Mouse (Mus musculus) hindbrain, embryonic 15.5 days (tissue): ENCODE measurements at regions not wholly inside any gene's neighbourhood (a gene's known extent, or its start where the extent isn't known, plus 50 kb on each side); places are given as distances from the start of the nearest gene placed in this dataset.

Experiments used
- ATAC-seq: fragments of 200-750 bp; cut with Nextera tagmentation; 2 replicates; pipeline ENCODE4 v1.8.0; 2017; ENCODE audit warnings: low read depth, moderate number of reproducible peaks, moderate TSS enrichment; ENCODE audit not compliant: low FRiP score
- H3K27ac ChIP-seq: fragments of 300-500 bp; sonication (generic); replicated peaks from 2 replicates; pipeline ENCODE4 v1.5.1; 2015; ENCODE audit warnings: mild to moderate bottlenecking, inconsistent platforms
- H3K27me3 ChIP-seq: fragments of 300-500 bp; sonication (generic); 2 replicates; pipeline ENCODE4 v1.6.1; 2015; ENCODE audit warnings: control low read depth, inconsistent platforms
- H3K36me3 ChIP-seq: fragments of 300-500 bp; sonication (generic); 2 replicates; pipeline ENCODE4 v1.6.1; 2015; ENCODE audit warnings: control low read depth, inconsistent platforms
- H3K4me1 ChIP-seq: fragments of 300-500 bp; sonication (generic); replicated peaks from 2 replicates; pipeline ENCODE4 v1.6.1; 2015; ENCODE audit warnings: control low read depth, inconsistent platforms
- H3K4me2 ChIP-seq: fragments of 300-500 bp; sonication (generic); 2 replicates; pipeline ENCODE4 v1.6.1; 2015; ENCODE audit warnings: moderate library complexity, mild to moderate bottlenecking, inconsistent platforms
- H3K4me3 ChIP-seq: fragments of 300-500 bp; sonication (generic); 2 replicates; pipeline ENCODE4 v1.5.1; 2015; ENCODE audit warnings: mild to moderate bottlenecking, inconsistent platforms
- H3K9ac ChIP-seq: fragments of 300-500 bp; sonication (generic); 2 replicates; pipeline ENCODE4 v1.6.1; 2015; ENCODE audit warnings: inconsistent platforms
- H3K9me3 ChIP-seq: fragments of 300-500 bp; sonication (generic); 2 replicates; pipeline ENCODE4 v1.6.1; 2016; ENCODE audit warnings: control low read depth, inconsistent platforms
- WGBS: fragments of 180-500 bp; shearing (Covaris S2); methylation state at CpG from one replicate; pipeline ENCODE4 v1.1.7; 2015; 5-methylcytosine and 5-hydroxymethylcytosine counted together

GRCm38 (mm10) chr16:25059504-25059992 is 227.1 kb upstream of the Tprg start:
- no peak for ATAC-seq
- Histone ChIP-seq H3K4me2 (peak overlapping the region; percentile 82), H3K36me3 (no peaks in the 10 kb centered on the region), H3K9me3 (no peaks in the 10 kb centered on the region), H3K27me3 (peaks cover 20% of the 10 kb centered on the region), H3K4me1 (peaks cover 20% of the 10 kb centered on the region), H3K9ac (peak overlapping the region; percentile 67), H3K27ac (peak overlapping the region; percentile 94), H3K4me3 (peak overlapping the region; percentile 56)
- 1% methylated on average over 12 of the region's 12 CpGs for WGBS

GRCm38 (mm10) chr16:25060266-25060665 is 226.4 kb upstream of the Tprg start:
- Histone ChIP-seq H3K4me2 (no peak overlapping the region; the same call in 1 of the 2 replicates), H3K27me3 (peaks cover 22% of the 10 kb centered on the region), H3K9me3 (no peaks in the 10 kb centered on the region), H3K9ac (no peak overlapping the region), H3K4me1 (peaks cover 20% of the 10 kb centered on the region), H3K36me3 (no peaks in the 10 kb centered on the region), H3K4me3 (no peak overlapping the region), H3K27ac (peak overlapping the region; percentile 94)
- WGBS: 79% methylated on average over 8 of the region's 8 CpGs
- no peak for ATAC-seq

- Histone ChIP-seq H3K9me3 (no peaks in the 10 kb centered on the region), H3K36me3 (no peaks in the 10 kb centered on the region), H3K9ac (no peak overlapping the region), H3K4me2 (no peak overlapping the region), H3K4me3 (no peak overlapping the region), H3K27me3 (peaks cover 30% of the 10 kb centered on the region), H3K27ac (no peak overlapping the region), H3K4me1 (peaks cover 20% of the 10 kb centered on the region)
- WGBS: 77% methylated on average over 4 of the region's 4 CpGs
- no peak for ATAC-seq
These were observed 225.0 kb upstream of the Tprg start for GRCm38 (mm10) chr16:25061631-25062030.

GRCm38 (mm10) chr16:25063981-25064380 is 222.6 kb upstream of the Tprg start:
- Histone ChIP-seq H3K4me1 (peaks cover 11% of the 10 kb centered on the region), H3K27me3 (peaks cover 27% of the 10 kb centered on the region), H3K4me2 (no peak overlapping the region), H3K4me3 (no peak overlapping the region), H3K9ac (no peak overlapping the region), H3K27ac (no peak overlapping the region), H3K9me3 (no peaks in the 10 kb centered on the region), H3K36me3 (no peaks in the 10 kb centered on the region)
- no peak for ATAC-seq

- Histone ChIP-seq H3K27me3 (peaks cover 27% of the 10 kb centered on the region), H3K9me3 (no peaks in the 10 kb centered on the region), H3K36me3 (no peaks in the 10 kb centered on the region), H3K4me3 (no peak overlapping the region), H3K9ac (no peak overlapping the region), H3K4me1 (peaks cover 8% of the 10 kb centered on the region), H3K4me2 (no peak overlapping the region), H3K27ac (no peak overlapping the region)
- 18% methylated on average over 4 of the region's 4 CpGs for WGBS
- ATAC-seq: peak; percentile 63; the same call in 1 of the 2 replicates
These were observed 222.1 kb upstream of the Tprg start for GRCm38 (mm10) chr16:25064538-25064937.

- WGBS: 77% methylated on average over 7 of the region's 7 CpGs
These were observed 219.8 kb upstream of the Tprg start for GRCm38 (mm10) chr16:25066822-25067221.

GRCm38 (mm10) chr16:25067276-25068249 is 219.1 kb upstream of the Tprg start:
- H3K4me3 ChIP-seq: no peak overlapping the region
- H3K27me3 ChIP-seq: peaks cover 24% of the 10 kb centered on the region
- ATAC-seq: no peak
- no peaks in the 10 kb centered on the region for H3K36me3 ChIP-seq
- no peak overlapping the region for H3K27ac ChIP-seq
- no peak overlapping the region for H3K4me2 ChIP-seq
- no peaks in the 10 kb centered on the region for H3K9me3 ChIP-seq
- H3K4me1 ChIP-seq: no peaks in the 10 kb centered on the region
- WGBS: 51% methylated on average over 8 of the region's 8 CpGs
- H3K9ac ChIP-seq: no peak overlapping the region

More at GRCm38 (mm10) chr16:25066822-25067221, 219.8 kb upstream of the Tprg start:
- peaks cover 24% of the 10 kb centered on the region for H3K27me3 ChIP-seq
- H3K4me1 ChIP-seq: no peaks in the 10 kb centered on the region
- no peak overlapping the region for H3K4me3 ChIP-seq
- no peak overlapping the region for H3K9ac ChIP-seq
- no peaks in the 10 kb centered on the region for H3K36me3 ChIP-seq
- no peaks in the 10 kb centered on the region for H3K9me3 ChIP-seq
- no peak overlapping the region for H3K27ac ChIP-seq
- H3K4me2 ChIP-seq: no peak overlapping the region
- ATAC-seq: no peak

- ATAC-seq: no peak
- no peaks in the 10 kb centered on the region for H3K27me3 ChIP-seq
- no peaks in the 10 kb centered on the region for H3K36me3 ChIP-seq
- H3K9ac ChIP-seq: no peak overlapping the region
- no peaks in the 10 kb centered on the region for H3K4me1 ChIP-seq
- no peak overlapping the region for H3K4me3 ChIP-seq
- no peak overlapping the region for H3K4me2 ChIP-seq
- H3K9me3 ChIP-seq: no peaks in the 10 kb centered on the region
- WGBS: 90% methylated on average over 6 of the region's 6 CpGs
- no peak overlapping the region for H3K27ac ChIP-seq
These were observed 205.8 kb upstream of the Tprg start for GRCm38 (mm10) chr16:25080811-25081210.

- 83% methylated on average over 1 of the region's 1 CpGs for WGBS
- no peaks in the 10 kb centered on the region for H3K27me3 ChIP-seq
- H3K9me3 ChIP-seq: no peaks in the 10 kb centered on the region
- no peak overlapping the region for H3K4me2 ChIP-seq
- H3K9ac ChIP-seq: no peak overlapping the region
- no peak for ATAC-seq
- no peaks in the 10 kb centered on the region for H3K36me3 ChIP-seq
- H3K4me3 ChIP-seq: no peak overlapping the region
- no peaks in the 10 kb centered on the region for H3K4me1 ChIP-seq
- H3K27ac ChIP-seq: no peak overlapping the region
These were observed 202.9 kb upstream of the Tprg start for GRCm38 (mm10) chr16:25083729-25084128.

- Histone ChIP-seq H3K9me3 (no peaks in the 10 kb centered on the region), H3K27me3 (no peaks in the 10 kb centered on the region), H3K4me1 (no peaks in the 10 kb centered on the region), H3K9ac (no peak overlapping the region), H3K36me3 (no peaks in the 10 kb centered on the region), H3K4me3 (no peak overlapping the region), H3K27ac (no peak overlapping the region), H3K4me2 (no peak overlapping the region)
- 73% methylated on average over 10 of the region's 10 CpGs for WGBS
- ATAC-seq: no peak
These were observed 198.6 kb upstream of the Tprg start for GRCm38 (mm10) chr16:25087741-25088648.

- H3K4me1 ChIP-seq: no peaks in the 10 kb centered on the region
- H3K9me3 ChIP-seq: no peaks in the 10 kb centered on the region
- H3K4me2 ChIP-seq: no peak overlapping the region
- no peaks in the 10 kb centered on the region for H3K36me3 ChIP-seq
- H3K4me3 ChIP-seq: no peak overlapping the region
- H3K27me3 ChIP-seq: no peaks in the 10 kb centered on the region
- ATAC-seq: no peak
- H3K27ac ChIP-seq: no peak overlapping the region
- no peak overlapping the region for H3K9ac ChIP-seq
- WGBS: 90% methylated on average over 2 of the region's 2 CpGs
These were observed 198.0 kb upstream of the Tprg start for GRCm38 (mm10) chr16:25088649-25089019.

GRCm38 (mm10) chr16:25104165-25104564 is 182.5 kb upstream of the Tprg start:
- no peak overlapping the region for H3K9ac ChIP-seq
- no peak overlapping the region for H3K4me2 ChIP-seq
- H3K9me3 ChIP-seq: no peaks in the 10 kb centered on the region
- no peak overlapping the region for H3K4me3 ChIP-seq
- 76% methylated on average over 2 of the region's 2 CpGs for WGBS
- no peak for ATAC-seq
- no peaks in the 10 kb centered on the region for H3K27me3 ChIP-seq
- no peak overlapping the region for H3K27ac ChIP-seq
- no peaks in the 10 kb centered on the region; the same call in 1 of the 2 replicates for H3K4me1 ChIP-seq
- no peaks in the 10 kb centered on the region for H3K36me3 ChIP-seq
